ENCODE assay signal across 9 mouse cellular contexts in the genomic region with DNA sequence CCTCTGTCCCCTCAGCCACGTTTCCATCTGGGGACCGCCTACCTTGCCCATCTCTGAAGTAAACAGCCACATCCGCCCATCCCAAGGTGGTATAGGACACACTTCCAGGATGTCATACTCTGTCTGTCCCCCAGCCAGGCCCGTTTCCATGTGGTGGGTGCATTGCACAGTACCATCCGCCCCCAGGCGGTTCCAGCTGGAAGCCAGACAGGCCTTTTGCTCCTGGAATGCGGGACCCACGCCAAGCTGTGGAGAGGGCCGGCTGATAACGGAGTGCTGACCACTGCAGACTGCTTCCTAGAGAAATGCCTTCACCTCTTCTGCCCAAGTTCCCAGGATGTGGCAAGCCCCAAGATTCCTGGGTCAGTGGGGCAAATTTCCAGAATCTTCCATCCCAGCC.
DNase-seq lines count a peak whose midpoint lies in the region; ATAC-seq lines count a peak whose summit lies in the region.
"Had no signal": no experiment of that assay in that cellular context is flagged by ENCODE, and none has a peak within 500 bp of the region (broad histone marks: within the 10 kb centered on the region; RNA-seq: fewer than 3 reads in every experiment).

No protein-coding gene starts in this region.

- H3K9me3 ChIP-seq in kidney, embryonic 16.5 days (ENCODE audit: low read length), result no peaks in the 10 kb centered on the region
- H3K9me3 ChIP-seq: liver, embryonic 15.5 days had no signal

- WGBS in kidney, embryonic 16.5 days, result 27% methylated on average over 10 of the region's 10 CpGs

- no peak overlapping the region for H3K4me2 ChIP-seq in kidney, embryonic 16.5 days (replicated peaks; ENCODE audit: low read depth, low read length)
- H3K4me2 ChIP-seq: liver, embryonic 15.5 days had no signal

- H3K27ac ChIP-seq in kidney, embryonic 16.5 days (ENCODE audit: low read length), result peak overlapping the region; percentile 36

- no peaks in the 10 kb centered on the region for H3K36me3 ChIP-seq in kidney, embryonic 16.5 days (ENCODE audit: insufficient read depth, low read length)
- H3K36me3 ChIP-seq: liver, embryonic 15.5 days had no signal

- H3K27me3 ChIP-seq in kidney, embryonic 16.5 days (ENCODE audit: insufficient read depth, low read length), result no peaks in the 10 kb centered on the region
- H3K27me3 ChIP-seq: liver, embryonic 15.5 days had no signal

- peaks cover 23% of the 10 kb centered on the region for H3K4me1 ChIP-seq in kidney, embryonic 16.5 days (ENCODE audit: insufficient read depth, low read length)

- H3K9ac ChIP-seq in kidney, embryonic 16.5 days (replicated peaks; ENCODE audit: low read length), result no peak overlapping the region
- H3K9ac ChIP-seq: liver, embryonic 15.5 days had no signal

- H3K4me3 ChIP-seq in kidney, embryonic 16.5 days (ENCODE audit: low read length), result no peak overlapping the region
- H3K4me3 ChIP-seq: liver, embryonic 15.5 days had no signal

- DNase-seq in cerebellum, postnatal 10 days, result peak; percentile 56 to 69
- peak; percentile 73 to 78 for DNase-seq in adrenal gland, adult 18-20 months (ENCODE audit: low spot score in 2 of 2)
- peak; percentile 81 for DNase-seq in heart, adult 8-10 months (ENCODE audit: low spot score)
- peak; percentile 89 for DNase-seq in lung, postnatal 25 days (ENCODE audit: low spot score)
- DNase-seq in layer of hippocampus, adult 18-20 months (ENCODE audit: low spot score in 2 of 2), result no peak

- ATAC-seq in cerebellum, adult (ENCODE audit: insufficient number of reproducible peaks, low FRiP score, low TSS enrichment), result no peak
- ATAC-seq in kidney, embryonic 16.5 days (ENCODE audit: low FRiP score, low TSS enrichment), result peak; percentile 76
- ATAC-seq in monocyte, adult 5-6 weeks (replicated peaks; ENCODE audit: insufficient number of reproducible peaks, low FRiP score, low TSS enrichment, poor library complexity, severe bottlenecking), result no peak

Comparison
In these comparisons a context has a peak if more than half of its experiments do, and no peak if none do; other contexts are left out.
1. DNase-seq: peak in cerebellum, postnatal 10 days (2 of 2), adrenal gland, adult 18-20 months (2 of 2), heart, adult 8-10 months (single experiment) and lung, postnatal 25 days (single experiment); none in layer of hippocampus, adult 18-20 months (0 of 2).